Mouse (Mus musculus) naive thymus-derived CD4-positive, alpha-beta T cell, adult 2 months (primary cell): ENCODE results near the gene Arhgap24.

Source experiments
- DNase-seq: peaks from one replicate; pipeline ENCODE4 v3.0.0-alpha.2; 2011; ENCODE audit warnings: low read depth

Arhgap24 gene

GRCm38 (mm10) chr5:102582864-102583410, 101.7 kb downstream of the Arhgap24 start:
- DNase-seq: no peak

- no peak for DNase-seq
Observed at GRCm38 (mm10) chr5:102591422-102591821, 110.2 kb downstream of the Arhgap24 start.

GRCm38 (mm10) chr5:102593058-102593457, 111.9 kb downstream of the Arhgap24 start:
- no peak for DNase-seq

- no peak for DNase-seq
Observed at GRCm38 (mm10) chr5:102599102-102599501, 117.9 kb downstream of the Arhgap24 start.

- no peak for DNase-seq
Observed at GRCm38 (mm10) chr5:102613571-102613970, 132.4 kb downstream of the Arhgap24 start.

- DNase-seq: no peak
Observed at GRCm38 (mm10) chr5:102614081-102614480, 132.9 kb downstream of the Arhgap24 start.

- DNase-seq: no peak
Observed at GRCm38 (mm10) chr5:102615249-102615648, 134.1 kb downstream of the Arhgap24 start.

- DNase-seq: no peak
Observed at GRCm38 (mm10) chr5:102621036-102621435, 139.8 kb downstream of the Arhgap24 start.

- no peak for DNase-seq
Observed at GRCm38 (mm10) chr5:102623807-102624435, 142.7 kb downstream of the Arhgap24 start.

GRCm38 (mm10) chr5:102626671-102627070, 145.5 kb downstream of the Arhgap24 start:
- DNase-seq: no peak

GRCm38 (mm10) chr5:102629362-102629771, 148.2 kb downstream of the Arhgap24 start:
- DNase-seq: no peak

GRCm38 (mm10) chr5:102635591-102635990, 154.4 kb downstream of the Arhgap24 start:
- DNase-seq: no peak

- DNase-seq: no peak
Observed at GRCm38 (mm10) chr5:102639782-102640559, 158.8 kb downstream of the Arhgap24 start.

GRCm38 (mm10) chr5:102643364-102643763, 162.2 kb downstream of the Arhgap24 start:
- DNase-seq: no peak

- DNase-seq: no peak
Observed at GRCm38 (mm10) chr5:102643820-102644219, 162.6 kb downstream of the Arhgap24 start.

- no peak for DNase-seq
Observed at GRCm38 (mm10) chr5:102659061-102659460, 177.9 kb downstream of the Arhgap24 start.

GRCm38 (mm10) chr5:102664988-102665726, 184.0 kb downstream of the Arhgap24 start:
- no peak for DNase-seq

- DNase-seq: no peak
Observed at GRCm38 (mm10) chr5:102666886-102667285, 185.7 kb downstream of the Arhgap24 start.

- DNase-seq: no peak
Observed at GRCm38 (mm10) chr5:102667754-102668575, 186.8 kb downstream of the Arhgap24 start.

GRCm38 (mm10) chr5:102670206-102670605, 189.0 kb downstream of the Arhgap24 start:
- DNase-seq: no peak

GRCm38 (mm10) chr5:102670731-102671345, 189.6 kb downstream of the Arhgap24 start:
- DNase-seq: no peak
